Mouse (Mus musculus): ENCODE measurements around the gene Lrrc7.

- TF ChIP-seq CTCF (IDR thresholded peaks at IDR 0.05; ENCODE audit: extremely low read depth, insufficient read length, insufficient replicate concordance, low read depth, low read length) (no peak), POLR2A (IDR thresholded peaks at IDR 0.05; ENCODE audit: low read depth, low read length) (no peak)
These were observed 174.5 kb downstream of the Lrrc7 start for GRCm38 (mm10) chr3:158387413-158388075.
